Mouse (Mus musculus) cerebellum, adult 11-12 months (tissue): ENCODE data around the gene Plcb1.

Source experiments
- DNase-seq: peaks from one replicate; pipeline ENCODE4 v3.0.0; 2022

The Plcb1 gene

DNA sequence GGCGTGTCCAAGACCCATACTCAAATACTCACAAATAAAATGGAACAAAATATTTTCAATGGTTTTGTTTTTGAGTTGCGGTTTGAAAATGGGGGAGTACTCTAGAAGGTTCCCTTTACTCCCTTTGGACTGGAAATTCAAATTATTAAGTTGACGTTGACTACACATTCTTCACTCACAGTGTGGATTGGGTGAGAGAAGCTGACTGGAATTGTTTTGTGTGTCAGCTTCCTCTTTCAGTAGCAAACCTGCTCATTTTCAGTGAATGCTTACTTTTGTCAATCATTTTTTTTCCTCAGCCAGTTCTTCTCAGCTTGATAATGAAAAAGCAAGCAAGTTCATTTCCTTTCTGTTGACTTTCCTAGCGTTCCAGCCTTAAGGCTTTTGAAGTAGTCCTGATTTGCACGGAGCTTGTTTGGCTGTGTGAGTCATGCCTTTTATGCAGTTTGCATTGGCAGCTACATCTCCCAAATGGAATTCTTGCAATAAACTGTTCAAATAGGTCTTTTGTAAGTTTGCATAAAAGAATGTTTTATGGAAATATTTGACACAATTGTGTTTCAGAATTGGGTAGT, 306.8 kb downstream of the Plcb1 start:
- DNase-seq = no peak

- DNase-seq = no peak
Measured at GRCm38 (mm10) chr2:135101292-135101691, 315.4 kb downstream of the Plcb1 start.

- no peak for DNase-seq
Measured at GRCm38 (mm10) chr2:135101943-135102342, 316.1 kb downstream of the Plcb1 start.

DNA sequence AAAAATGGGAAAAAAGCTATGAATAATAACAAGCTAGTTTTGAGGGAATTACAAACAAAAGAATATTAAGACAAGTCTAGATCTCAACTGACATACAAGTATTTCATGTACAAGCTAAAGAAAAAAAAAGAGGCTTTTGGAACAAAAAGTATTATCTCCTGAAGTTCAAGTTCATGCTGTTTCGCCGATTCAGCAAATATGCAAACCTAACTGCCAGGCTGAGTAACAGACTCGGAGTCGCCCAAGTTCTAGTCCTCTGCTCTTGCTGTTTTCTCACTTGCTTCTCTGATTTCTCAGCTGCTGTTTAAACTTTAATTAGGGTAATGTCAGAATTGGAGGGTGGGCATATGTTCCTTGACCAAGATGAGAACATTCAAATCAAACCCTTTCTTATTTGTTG, 320.8 kb downstream of the Plcb1 start:
- no peak for DNase-seq

DNA sequence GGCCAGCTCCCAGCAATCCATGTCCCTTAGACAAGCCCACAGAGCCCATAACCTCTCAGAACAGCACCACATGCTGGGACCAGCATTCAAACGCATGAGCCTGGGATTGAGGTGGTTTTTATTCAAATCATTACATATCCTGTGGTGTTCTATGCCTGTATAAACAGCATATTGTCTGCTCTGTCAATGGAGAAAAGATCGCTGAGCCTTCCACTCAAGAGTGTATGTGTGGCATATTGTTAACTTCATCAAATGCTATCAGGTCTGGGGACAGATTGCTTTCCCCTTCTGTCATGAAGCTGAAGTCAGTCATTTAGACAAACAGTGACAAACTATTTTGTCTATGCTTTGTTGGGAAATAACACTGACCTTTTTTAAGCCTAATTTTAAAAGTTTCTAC, 322.7 kb downstream of the Plcb1 start:
- no peak for DNase-seq

DNA sequence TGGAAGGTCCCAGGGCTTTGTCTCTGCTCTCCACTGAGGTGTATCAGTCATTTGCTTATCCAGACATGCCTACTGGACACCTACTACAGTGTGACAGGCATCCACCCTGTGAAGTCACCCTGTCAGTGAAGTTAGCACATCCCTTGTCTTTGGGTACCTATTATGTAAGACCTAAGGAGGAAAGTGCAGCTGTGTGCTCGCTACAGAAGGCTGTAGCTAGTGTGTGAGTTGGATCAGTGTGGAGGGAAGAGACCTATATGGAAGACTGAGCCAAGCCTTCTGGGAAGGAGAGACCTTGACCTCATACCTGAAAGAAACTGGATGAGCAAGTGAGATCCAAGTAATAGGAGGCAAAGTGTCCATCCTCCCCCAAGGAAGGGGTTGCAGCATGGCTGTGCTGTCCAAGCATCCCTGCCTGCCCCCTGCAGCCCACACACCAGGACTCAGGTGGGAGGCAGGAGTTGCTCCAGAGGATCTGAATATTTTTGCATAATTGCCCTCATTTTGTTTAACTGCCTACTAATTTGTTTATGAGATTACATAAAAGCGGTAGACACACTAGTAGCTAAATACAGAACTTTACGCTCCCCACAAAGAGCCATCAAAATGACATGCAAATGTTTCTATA, 328.7 kb downstream of the Plcb1 start:
- no peak for DNase-seq

- no peak for DNase-seq
Measured at GRCm38 (mm10) chr2:135123057-135123456, 337.2 kb downstream of the Plcb1 start.

GRCm38 (mm10) chr2:135123695-135124343, 338.0 kb downstream of the Plcb1 start:
- DNase-seq = no peak

DNA sequence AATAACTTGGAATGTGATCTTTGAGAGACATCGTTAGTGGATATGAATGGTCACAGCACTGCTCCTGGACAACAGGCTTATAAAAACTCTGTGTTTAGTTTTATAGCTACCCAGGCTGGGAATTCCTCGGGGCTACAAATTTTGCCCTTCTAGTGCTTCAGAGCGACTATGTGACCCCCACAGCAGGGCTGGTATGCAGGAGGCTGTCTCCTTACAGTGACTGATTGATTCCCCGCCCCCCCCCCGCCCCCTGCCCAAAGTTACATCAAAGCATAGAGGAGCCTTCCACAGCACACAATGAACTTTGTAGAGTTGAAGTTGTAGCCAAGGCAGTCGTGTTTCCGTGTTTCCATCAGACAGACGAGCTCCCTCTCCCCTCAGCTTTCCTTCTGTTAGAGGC, 354.7 kb downstream of the Plcb1 start:
- no peak for DNase-seq

DNA sequence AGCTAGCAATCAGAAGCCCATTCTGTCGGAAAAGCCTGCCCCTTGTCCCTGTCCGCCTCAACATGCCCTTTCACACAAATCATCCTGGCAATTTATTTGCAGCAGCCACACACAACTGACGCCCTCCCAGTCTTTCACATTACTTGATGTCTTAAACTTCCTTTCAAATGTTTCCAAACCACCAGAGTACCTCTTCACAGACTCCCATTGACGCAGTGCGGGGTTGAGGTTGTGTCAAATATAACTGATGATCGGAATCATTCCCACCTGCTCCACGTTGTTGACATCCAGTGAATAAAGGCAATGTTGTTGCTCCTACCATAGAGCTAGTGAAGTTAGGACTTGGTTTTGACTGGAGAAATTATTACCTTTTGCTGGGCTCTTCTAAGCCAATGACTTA, 366.4 kb downstream of the Plcb1 start:
- no peak for DNase-seq

DNA sequence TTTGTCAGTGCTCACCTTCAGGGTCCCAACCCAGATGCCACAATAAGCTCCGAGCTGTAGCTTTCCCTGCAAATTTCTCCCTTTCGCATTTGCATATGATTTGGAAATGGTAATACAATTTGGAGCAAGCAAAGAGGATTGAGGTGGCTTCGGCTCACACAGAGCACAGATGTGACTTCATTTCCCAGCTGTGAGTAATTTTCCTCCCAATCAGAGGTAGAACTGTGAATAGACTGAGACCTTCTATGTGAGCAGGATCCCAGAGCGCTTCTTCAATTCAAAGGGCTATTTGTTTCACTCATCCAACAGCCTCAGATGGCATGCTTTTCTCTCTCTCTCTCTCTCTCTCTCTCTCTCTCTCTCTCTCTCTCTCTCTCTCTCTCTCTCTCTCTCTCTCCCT, 367.4 kb downstream of the Plcb1 start:
- no peak for DNase-seq

- DNase-seq = no peak
Measured at GRCm38 (mm10) chr2:135156055-135156454, 370.2 kb downstream of the Plcb1 start.

- DNase-seq = no peak
Measured at GRCm38 (mm10) chr2:135157961-135158360, 372.1 kb downstream of the Plcb1 start.

DNA sequence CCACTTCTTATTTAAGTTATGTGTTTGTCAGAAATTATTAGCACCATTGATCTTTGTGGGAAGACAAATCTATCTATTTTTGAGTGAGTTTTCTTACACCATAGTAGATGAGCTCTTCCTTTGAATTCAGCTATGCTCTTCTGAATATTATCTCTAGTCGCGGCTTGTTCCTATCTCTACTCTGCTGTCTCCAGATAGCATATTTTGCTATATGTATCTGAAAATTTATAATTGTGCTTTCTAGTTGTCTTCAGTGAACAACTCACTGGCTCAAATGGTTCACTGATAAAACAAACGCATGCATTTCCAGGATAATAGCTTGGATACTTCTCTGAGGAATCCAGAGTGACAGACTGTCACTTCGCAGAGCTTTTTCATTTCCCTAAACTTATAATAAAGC, 375.8 kb downstream of the Plcb1 start:
- no peak for DNase-seq

GRCm38 (mm10) chr2:135165512-135165911, 379.6 kb downstream of the Plcb1 start:
- no peak for DNase-seq

- no peak for DNase-seq
Measured at GRCm38 (mm10) chr2:135175544-135175943, 389.7 kb downstream of the Plcb1 start.

- DNase-seq = no peak
Measured at GRCm38 (mm10) chr2:135187659-135188058, 401.8 kb downstream of the Plcb1 start.

DNA sequence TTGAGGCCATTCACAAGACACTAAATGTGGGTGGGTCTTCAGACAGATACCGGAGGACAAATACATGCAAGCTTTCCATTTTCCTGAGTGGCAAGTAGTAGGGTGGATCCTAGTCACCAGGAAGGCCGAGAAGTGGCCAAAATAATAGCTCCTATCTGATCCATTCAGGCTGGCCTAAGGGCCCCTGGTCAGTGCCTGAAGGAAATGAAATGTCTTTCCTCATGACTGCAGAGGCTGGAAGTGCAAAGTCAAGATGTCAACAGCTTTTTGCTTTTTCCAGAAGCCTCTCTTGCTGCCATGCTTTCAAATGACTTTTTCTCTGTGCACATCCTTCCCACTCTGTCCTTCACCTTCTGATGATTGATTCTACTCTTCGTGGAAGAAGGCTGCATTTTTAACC, 415.0 kb downstream of the Plcb1 start:
- DNase-seq = no peak

- no peak for DNase-seq
Measured at GRCm38 (mm10) chr2:135202390-135202789, 416.5 kb downstream of the Plcb1 start.

- no peak for DNase-seq
Measured at GRCm38 (mm10) chr2:135204141-135205120, 418.6 kb downstream of the Plcb1 start.

DNA sequence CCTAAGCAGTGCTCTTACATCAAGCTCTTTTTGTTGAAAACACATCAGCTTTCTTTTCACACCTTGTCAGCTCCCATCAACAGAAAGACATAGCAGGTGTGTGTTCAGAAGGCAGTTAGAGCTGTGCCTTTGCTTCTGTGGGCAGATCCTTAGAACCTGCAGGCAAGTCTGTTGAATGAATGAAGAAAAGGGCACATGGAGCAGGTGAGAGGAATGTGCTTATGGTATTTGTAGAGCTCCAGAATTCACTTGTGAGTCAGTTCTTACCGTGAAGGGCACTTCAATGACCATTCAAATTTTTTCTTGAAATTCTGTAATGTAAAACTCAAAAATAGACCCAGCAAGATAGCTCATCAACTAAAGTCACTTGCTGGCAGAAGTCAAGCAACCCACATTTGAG, 423.0 kb downstream of the Plcb1 start:
- DNase-seq = no peak

DNA sequence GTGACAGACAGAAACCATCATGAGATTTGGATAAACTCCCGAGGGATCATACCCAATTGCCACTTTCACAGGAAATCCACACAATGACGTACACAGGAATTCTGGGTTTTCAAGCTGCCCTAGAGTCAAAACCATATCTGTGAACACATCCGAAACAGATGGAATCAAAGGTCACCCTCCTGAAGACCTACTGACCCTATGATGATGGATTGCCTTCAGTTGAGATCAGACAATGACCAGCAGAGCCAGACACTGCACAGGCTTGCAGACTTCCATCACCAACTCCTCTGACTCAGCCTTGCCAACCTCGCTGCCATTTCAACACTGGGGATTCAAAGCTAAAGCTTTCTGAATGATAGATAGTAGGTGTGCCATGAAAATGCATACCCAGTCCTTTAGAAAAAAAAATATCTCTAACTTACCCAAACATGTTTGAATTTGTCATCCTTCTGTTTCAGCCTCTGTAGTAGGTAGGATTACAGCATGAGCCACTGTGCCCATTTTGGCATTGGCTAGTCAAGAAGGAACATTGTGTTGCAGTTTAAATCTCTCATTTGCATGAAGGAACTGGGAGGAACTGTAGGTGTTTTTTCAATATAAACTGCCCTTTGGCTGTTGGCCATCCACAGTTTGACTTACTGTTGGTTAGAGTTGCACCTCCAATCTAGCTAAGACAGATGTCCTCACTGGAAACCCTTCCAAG, 429.0 kb downstream of the Plcb1 start:
- DNase-seq = no peak

GRCm38 (mm10) chr2:135219406-135219805, 433.5 kb downstream of the Plcb1 start:
- DNase-seq = no peak
